Mouse (Mus musculus): Measurements from ENCODE around the gene Des.

Des gene

DNA sequence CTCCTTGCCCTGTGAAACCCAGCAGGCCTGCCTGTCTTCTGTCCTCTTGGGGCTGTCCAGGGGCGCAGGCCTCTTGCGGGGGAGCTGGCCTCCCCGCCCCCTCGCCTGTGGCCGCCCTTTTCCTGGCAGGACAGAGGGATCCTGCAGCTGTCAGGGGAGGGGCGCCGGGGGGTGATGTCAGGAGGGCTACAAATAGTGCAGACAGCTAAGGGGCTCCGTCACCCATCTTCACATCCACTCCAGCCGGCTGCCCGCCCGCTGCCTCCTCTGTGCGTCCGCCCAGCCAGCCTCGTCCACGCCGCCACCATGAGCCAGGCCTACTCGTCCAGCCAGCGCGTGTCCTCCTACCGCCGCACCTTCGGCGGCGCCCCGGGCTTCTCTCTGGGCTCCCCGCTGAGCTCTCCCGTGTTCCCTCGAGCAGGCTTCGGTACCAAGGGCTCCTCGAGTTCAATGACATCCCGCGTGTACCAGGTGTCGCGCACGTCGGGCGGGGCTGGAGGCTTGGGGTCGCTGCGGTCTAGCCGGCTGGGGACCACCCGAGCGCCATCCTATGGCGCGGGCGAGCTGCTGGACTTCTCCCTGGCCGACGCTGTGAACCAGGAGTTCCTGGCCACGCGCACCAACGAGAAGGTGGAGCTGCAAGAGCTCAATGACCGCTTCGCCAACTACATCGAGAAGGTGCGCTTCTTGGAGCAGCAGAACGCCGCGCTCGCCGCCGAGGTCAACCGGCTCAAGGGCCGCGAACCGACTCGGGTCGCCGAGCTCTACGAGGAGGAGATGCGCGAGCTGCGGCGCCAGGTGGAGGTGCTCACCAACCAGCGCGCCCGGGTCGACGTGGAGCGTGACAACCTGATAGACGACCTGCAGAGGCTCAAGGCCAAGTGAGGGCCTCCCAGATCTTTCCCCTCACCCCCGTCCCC is at the start of gene Des:
TSS of gene Des (plus strand) at position 218 of the 920 bp plus-strand sequence.
- no peak for DNase-seq (ENCODE audit: low spot score in 2 of 2)

DNA sequence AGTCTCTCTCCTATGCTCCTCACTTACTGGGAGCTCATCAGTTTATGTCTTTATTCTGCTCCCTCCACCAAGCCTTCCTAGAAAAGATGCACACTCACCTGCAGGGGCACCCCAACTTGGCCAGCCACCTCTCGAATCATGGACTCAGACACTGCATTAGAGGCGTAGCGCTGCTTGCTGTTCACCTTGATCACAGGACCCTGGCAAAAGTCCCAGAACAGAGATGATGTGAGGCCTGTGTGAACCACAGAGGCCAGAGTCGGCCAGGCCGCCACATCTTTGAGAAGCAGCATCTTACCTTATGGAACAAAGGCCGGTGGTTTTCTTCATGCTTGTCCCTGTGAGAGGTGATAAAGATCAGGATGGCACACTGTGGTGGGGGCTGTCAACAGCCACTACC is 48.4 kb upstream of the Des start:
- no peak for DNase-seq (ENCODE audit: low spot score in 2 of 2)

DNA sequence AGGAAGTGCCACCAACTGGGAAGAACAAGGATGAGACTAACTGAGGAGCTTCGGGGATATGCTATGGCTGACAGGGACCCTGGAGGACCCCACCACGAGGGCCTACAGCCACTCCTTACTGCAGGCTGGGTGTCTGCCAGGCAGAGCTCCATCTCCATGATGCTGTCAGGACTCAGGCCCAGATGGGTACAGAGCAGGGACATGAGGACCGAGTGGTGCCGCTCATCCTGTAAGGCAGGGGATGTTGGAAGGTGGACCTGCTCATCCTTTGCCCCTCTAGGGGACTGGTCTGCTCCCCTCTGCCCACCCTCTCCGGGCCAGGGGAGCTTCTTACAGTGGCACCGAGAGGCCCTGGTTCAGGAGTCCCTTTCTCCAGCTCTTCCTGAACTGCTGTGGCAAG is 45.1 kb upstream of the Des start:
- no peak for DNase-seq (ENCODE audit: low spot score in 2 of 2)

DNA sequence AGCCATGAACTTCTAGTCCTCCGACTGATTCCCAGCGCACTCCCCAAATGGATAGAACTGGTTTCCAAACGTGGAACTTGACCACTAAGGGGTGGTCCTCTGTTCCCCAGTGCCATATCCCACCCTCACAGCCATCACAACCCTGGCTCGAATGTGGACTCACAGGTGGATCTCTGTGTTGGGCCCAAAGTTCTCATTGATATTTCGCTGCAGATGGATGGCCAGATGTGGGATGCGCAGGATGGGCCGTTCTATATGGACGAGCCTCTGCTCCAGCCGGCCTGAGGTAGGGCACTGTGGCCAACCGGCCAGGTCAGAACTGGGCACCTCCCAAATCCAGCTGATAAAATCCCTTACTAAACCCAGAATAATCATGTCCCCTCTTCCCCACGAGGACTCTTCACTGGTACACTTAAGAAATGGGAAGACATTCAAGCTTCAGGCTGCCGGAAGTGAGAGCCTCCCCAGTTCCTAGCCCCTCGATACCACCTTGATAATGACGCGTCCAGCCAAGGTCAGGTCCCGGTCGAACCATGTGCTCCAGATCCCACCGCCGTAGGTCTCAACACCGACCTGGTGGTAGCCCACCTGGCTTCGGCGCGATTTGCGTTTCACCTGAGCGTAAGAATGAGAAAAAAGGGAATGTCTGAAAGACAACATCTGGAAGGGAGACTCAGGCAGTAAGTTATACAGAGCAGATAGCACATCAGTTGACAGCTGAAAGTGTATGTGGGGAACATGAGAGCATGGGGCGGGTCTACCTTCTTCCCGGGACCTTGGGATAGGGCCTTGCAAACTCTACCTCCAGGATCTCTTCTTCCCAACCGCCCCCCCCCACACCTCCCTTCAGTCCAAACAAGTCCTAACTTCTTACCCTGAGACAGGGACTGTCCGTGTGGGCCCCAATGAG is 44.4 kb upstream of the Des start:
- DNase-seq (ENCODE audit: low spot score in 2 of 2) = no peak

DNA sequence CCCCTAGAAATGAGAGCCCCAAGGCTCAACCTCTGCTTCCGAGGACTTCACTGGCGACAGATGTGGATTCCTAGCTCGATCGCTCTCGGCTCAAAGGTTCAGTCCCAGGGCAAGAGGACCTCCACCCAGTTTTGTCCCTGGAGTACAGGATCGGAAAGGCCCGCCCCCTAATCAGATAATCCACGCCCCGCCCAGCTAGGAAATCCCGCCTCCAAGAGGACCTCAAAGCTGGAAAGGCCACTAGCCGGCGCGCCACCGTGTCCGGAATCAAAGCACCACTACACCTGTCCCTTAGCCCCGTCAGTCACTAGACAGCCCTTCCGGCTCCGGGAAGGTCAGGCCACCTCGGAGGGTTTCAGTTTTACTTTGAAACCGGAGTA is 43.3 kb upstream of the Des start:
- DNase-seq (ENCODE audit: low spot score in 2 of 2) = peak; percentile 73 to 74

DNA sequence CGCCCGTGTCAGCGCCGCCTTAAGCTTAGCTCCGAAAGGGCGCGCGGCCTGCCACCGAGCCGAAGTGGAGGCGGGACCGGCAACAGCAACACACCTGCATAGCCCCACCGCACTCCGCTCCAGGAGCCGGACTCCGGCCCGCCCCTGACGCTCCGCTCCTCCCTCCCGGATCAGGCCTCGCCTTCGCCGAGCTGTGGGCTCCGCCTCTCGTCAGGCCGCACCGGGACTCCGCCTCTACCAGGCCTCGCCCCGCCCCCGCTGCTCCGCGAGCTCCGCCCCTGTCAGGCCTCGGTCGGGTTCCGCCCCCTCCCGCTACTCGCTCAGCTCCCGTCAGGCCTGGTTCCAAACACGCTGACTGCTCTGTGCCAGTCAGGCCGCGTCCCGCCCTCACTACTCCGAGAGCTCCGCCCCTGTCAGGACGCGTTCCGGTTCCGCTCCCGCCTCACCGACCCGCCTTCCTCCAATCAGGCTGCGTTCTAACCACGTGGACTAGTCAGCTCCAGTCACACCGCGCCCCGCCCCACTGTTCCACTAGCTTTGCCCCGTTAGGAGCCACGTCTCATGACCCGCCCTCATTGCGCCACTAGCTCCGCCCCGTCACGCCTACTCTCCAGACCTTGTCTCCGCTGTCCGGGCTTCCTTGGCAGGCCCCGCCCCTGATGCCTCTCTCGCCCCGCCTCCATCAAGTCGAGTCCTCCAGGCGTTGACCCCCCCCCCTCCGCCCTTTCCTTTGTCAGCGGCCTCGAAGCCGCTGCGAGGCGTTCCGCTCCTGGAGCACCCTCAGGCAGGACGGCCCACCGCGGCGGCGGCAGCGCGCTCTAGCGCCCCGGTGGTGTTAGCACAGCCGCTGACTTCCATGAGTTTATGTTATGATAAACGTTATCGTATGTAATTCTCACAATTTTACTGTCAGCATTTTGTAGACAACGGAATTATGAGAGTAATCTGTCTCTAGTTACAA is 42.6 kb upstream of the Des start, which contains the start of gene Dnpep:
TSS of gene Dnpep (minus strand) at position 750 of the 961 bp plus-strand sequence.
- peak; percentile 100 for DNase-seq (ENCODE audit: low spot score in 2 of 2)

DNA sequence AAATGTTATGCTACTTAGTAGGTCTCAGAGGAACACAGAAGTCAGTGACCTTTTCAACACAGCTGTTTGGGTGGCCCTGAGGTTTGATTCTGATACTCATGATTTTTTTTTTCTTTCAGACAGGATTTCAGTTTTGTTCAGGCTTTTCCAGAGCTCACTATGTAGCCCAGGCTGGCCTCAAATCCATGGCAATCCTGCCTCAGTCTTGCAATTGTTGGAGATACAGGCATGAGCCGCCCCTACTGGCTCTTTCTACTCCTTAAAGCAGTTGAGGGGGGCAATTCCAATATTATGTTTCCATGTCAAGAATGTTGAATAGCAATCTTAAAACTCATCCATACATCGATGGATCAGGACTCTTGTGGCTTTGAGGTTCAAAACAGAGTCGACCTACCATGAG is 41.8 kb upstream of the Des start:
- no peak for DNase-seq (ENCODE audit: low spot score in 2 of 2)

DNA sequence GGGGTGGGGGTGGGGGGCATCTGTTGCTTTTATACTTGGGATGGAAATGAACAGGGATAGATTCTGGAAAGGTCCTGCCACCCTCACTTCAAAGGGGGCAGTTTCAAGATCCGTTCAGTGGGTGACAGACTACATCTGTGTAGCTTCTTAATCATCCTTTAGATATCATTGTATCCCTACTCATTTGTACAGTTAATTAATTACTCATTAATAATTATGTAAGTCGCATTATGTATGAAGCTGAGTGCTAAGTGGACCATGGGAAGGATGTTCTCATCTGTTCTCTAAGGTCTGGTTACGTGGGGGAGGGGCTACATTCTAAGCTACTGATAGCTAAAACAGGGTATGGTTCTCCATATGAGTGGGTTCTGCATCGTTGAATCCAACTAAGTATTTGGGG is 41.4 kb upstream of the Des start:
- DNase-seq (ENCODE audit: low spot score in 2 of 2) = no peak

DNA sequence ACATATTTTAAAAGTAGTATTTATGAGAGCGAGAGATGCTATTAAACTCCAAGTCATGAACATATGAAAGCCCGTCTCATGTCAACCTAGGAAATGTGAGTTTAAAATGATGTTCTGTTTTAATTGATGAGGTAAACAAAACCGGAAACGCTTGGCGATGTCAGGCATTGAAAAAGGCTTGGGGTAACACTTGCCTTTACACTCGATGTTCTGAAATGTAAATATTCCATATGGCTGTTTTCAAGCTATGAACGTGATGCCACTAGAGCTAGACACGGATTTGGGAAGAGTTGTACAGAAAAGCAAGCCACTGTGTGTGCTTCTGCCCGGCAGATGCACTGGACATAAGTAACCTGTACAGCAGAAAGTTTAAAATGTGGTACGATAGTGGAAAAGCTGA is 41.0 kb upstream of the Des start:
- DNase-seq (ENCODE audit: low spot score in 2 of 2) = no peak

DNA sequence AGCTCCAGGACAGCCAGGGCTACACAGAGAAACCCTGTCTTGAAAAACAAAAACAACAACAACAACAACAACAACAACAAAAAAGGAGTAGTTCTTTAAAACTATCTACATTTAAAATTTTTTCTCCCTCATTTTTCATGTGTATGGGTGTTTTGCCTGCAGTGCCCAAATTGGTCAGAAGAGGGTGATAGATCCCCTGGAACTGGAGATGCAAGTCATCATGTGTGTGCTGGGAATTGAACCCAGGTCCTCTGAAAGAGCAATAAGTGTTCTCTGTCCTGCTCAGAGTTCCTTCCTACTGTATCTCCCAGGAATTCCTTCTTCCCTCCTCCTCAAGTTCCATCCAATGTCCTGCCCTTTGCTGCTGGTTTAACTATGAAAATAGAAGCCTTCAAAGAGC is 32.7 kb upstream of the Des start:
- DNase-seq (ENCODE audit: low spot score in 2 of 2) = no peak

DNA sequence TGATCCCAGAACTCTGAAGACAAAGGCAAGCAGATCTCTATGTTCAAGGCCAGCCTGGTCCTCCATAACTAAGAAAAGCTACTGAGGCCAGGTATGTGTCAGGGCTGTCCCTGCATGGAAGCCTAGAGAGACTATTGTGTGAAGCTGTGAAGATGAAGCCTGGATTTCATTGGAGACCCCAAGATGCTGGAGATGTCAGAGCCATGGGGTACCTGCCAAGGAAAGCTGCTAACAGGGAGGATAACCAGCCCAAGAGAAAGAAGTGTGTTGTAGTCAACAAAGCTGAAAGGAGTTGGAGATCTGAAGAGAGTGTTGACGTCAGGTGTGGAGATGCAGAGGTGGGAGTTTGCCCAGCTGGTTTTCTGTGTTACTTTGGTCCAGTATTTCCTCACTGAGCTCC is 28.9 kb upstream of the Des start:
- no peak for DNase-seq (ENCODE audit: low spot score in 2 of 2)

DNA sequence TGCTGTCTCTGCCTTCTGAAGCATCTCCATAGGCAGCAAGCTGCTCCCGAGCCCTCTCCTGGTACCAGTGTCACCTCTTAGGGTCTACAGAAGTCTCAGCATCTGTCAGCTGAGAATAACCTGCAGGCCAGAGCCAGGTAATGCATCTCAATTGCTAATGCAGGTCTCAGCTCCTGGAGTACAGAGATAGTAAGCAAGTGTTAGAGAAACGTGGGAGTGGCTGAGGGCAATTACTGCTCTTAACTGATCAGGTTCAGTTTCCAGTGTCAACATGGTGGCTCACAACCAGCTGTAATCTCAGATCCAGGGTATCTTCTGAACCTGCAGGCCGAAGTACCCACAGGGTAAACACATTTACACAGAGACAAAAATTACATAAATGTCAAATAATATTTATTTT is 23.7 kb upstream of the Des start:
- DNase-seq (ENCODE audit: low spot score in 2 of 2) = no peak

DNA sequence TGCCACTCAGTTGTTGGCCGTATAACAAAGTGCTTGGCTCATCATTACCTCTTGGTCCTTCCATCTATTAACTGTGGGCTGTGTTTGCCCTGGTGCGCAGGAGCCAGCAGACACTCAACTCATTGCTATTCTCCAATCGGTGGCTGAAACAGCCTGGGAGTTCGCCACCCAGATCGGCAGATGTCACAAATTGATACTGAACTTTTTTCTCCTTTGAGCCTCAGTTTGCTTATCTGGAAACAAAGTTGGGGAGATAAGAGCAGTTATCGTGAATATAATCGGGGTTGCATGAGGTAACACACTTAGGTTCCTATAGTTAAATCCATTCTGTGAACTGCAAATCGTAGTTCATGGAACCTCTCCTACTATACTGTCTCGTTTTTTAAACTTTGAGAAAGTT is 23.0 kb upstream of the Des start:
- DNase-seq (ENCODE audit: low spot score in 2 of 2) = no peak

DNA sequence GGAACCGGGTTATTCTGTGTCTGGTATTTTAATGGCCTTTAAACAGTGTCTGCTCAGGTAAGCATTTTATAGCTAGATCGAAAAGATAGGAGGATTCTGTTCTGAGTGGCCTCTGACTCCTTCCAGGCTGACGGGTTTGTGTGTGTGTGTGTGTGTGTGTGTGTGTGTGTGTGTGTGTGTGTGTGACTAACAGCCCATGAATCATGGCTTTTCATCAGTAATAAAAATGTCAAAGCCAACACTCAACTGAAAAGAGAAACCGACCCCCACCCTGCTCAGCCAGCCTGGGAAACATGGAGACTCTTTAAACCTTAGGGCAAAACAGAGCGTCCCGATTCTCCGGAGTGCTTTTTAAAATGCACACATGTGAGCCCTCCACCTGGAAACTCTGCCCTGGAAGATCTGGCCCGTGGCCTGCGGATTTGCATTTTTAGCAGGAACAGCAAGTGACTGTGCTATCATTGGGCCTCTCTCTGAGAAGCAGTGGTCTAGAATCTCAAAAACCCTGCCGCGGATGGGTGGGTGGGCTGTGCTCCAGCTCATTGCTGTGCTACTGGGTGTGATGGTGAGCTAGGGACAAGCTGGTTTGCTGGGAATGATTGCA is 21.9 kb upstream of the Des start:
- DNase-seq (ENCODE audit: low spot score in 2 of 2) = no peak

DNA sequence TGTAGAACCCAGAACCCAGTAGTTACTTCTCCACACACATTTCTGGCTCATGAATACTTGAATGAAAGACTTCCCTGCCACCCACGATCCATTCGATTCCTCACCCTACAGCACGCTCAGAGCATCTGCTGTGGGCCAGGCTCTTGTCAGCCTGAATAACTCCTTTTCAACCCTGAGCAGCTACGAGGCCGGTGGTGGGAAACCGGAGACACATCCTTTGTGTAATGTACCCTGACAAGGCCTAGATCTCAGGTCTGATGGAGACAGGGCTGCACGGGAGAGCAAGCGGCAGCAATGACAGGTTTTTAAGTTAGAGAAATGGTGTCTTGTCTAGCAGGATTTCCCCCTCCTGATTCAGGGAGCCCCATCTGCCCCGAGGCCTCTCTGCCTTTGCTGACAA is 20.8 kb upstream of the Des start:
- no peak for DNase-seq (ENCODE audit: low spot score in 2 of 2)

DNA sequence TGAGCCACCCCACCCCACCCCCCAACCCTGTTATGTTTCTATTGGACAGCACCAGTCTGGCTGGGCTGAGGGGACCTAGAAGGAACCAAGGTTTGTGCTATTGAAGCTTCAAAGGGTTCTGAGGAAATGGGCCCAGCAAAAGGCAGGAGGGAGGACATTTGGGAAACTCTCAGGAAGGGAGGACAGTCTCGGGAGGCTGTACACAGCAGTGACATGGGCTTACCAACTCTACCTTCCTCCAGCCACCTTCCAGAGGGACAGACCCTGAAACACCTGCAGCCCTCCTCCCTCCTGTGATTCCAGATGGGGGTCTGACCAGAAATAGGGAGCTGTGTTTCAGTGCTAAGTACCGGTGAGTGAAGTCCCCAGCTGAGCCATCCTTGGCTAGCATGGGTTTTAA is 19.6 kb upstream of the Des start:
- DNase-seq (ENCODE audit: low spot score in 2 of 2) = no peak

DNA sequence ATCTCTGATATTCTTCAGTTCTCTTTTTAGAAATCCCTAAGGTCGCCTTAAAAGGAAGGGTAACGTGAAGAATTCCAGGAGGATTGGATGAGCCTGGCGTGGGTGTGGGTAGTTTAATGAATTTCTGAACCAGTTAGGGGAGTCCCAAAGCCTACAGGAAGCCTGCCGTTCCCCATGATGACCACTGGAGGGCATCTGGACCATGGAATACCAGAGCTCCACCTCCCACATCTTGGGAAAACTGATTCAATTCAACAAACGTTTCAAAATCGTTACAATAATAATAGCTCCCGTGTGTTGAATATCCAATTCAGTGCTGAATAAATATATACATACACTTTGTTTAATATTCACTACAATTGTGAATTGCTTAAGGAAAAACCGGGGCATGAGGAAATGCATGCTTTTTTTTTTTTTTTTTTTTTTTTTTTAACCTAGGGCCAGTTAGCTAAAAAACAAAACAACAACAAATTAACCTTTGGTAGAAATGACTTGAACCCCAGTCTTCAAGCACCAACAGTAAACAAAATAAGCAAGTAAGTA is 17.2 kb upstream of the Des start:
- peak; percentile 62 to 64 for DNase-seq (ENCODE audit: low spot score in 2 of 2)

DNA sequence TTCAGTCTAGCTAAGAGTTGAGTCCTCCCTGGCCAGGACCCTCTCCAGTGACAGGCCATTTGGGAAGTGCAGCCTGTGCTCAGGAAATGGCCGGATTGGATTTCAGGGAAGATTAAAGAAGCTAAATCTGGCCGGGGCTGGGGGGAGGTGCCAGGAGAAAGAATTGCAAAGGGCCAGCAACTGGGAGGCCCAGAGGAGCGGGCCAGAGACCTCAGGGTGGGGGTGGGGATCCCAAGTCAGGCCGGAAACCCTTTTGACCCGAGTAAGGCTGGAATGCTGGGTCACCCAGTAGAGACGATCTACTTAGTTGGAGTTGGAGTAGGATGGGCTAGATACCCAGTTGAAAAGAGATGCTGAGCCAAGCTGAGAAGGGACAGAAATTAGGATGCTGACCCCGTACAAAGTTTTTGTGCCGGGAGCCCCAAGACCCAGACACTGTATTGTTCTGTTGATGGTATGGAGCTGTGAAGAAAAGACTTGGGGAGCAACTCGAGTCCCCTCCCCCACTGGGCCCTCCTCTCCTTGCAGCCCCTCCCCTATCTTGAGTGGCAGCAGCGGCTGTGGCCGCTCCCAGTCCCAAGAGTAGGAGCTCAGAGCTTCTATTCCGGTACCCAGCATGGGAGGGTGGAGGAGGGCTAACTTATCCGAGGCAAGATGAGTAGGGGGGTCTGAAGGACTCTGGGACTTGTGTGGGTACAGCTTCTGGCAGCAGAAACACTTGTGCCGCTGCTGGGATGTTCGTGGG is 15.7 kb upstream of the Des start:
- no peak for DNase-seq (ENCODE audit: low spot score in 2 of 2)

DNA sequence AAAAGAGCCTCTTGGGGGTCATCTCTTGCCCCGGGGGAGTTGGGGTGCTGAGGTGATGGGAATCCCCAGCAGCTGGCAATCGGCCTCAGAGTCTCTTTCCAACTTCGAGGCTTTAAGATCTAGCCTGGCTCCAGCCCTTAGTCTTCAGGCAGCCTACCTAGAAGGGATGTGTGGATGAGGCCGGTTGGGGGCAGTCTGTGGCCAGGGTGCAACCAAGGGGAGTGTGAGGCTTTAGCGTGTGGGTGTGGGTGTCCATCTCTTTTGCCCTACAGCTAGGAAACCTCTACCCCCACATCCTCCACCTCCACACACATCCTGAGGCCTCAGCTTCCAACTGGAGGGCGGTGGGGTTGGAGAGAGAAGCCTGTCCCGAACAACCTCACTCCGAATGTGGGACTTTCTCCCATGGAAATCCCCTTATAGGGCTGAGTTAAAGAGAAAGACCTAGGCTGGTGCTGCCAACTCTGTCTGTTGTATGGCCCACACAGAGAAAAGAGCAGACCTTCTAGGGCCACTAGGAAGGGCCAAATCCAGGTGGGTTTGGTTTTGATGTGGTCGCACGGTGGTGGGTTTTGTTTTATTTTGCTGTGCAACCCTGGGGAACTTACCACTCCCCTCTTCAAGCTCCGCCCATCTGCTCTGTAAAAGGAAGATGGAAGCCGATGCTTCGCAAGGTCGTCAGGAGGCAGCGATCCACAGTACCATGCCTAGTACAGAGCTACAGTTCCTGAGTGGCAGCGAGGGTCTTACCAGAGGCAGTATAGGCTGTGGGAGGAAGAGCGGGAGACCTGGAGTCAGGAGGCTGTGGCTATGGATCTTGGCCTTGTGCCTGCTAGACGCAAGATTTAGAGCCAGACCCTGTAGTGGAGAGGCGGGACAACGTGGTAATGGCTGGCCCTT is 14.8 kb upstream of the Des start:
- no peak for DNase-seq (ENCODE audit: low spot score in 2 of 2)

Data from frontal cortex, postnatal 14 days (tissue).